8 mouse cellular contexts compared by ENCODE assay signal in genomic region chr15:103514119-103514518, GRCm38 (mm10). TPM values are rescaled to one million over a fixed set of nuclear protein-coding genes. Genes with fewer than 3 reads are reported as not detected.
A peak's percentile ranks its signal among the peaks of the same experiment; 100 is the strongest.
DNase-seq lines count a peak whose midpoint lies in the region; ATAC-seq and TF ChIP-seq lines count a peak whose summit lies in the region.

No protein-coding gene starts in this region.

- ATAC-seq in forebrain, embryonic 16.5 days = peak; percentile 93
- peak; percentile 61 for ATAC-seq in liver, embryonic 16.5 days (ENCODE audit: low read depth)
- ATAC-seq in neural tube, embryonic 12.5 days (ENCODE audit: low FRiP score, low read depth) = peak; percentile 91

- TF ChIP-seq POLR2A in ES-Bruce4 (IDR thresholded peaks at IDR 0.05; ENCODE audit: insufficient read depth, low read length) = peak; percentile 52

- H3K36me3 ChIP-seq in ES-Bruce4 (ENCODE audit: control insufficient read depth, insufficient read depth, low read length, poor library complexity, severe bottlenecking) = no peaks in the 10 kb centered on the region
- no peaks in the 10 kb centered on the region for H3K36me3 ChIP-seq in forebrain, embryonic 16.5 days (ENCODE audit: control insufficient read depth, insufficient read depth)
- H3K36me3 ChIP-seq in liver, embryonic 16.5 days (ENCODE audit: control insufficient read depth, insufficient read depth) = no peaks in the 10 kb centered on the region
- no peaks in the 10 kb centered on the region for H3K36me3 ChIP-seq in neural tube, embryonic 12.5 days

- peak overlapping the region; percentile 75 for H3K4me2 ChIP-seq in forebrain, embryonic 16.5 days (ENCODE audit: low read length)
- H3K4me2 ChIP-seq in liver, embryonic 16.5 days (ENCODE audit: low read depth, low read length) = peak overlapping the region; percentile 22; the same call in 1 of the 2 replicates
- H3K4me2 ChIP-seq in neural tube, embryonic 12.5 days (replicated peaks) = peak overlapping the region; percentile 58

- H3K9me3 ChIP-seq in ES-Bruce4 (replicated peaks; ENCODE audit: control insufficient read depth, insufficient read depth, low read length, poor library complexity, severe bottlenecking) = no peaks in the 10 kb centered on the region
- H3K9me3 ChIP-seq in forebrain, embryonic 16.5 days (ENCODE audit: control insufficient read depth, low read length) = no peaks in the 10 kb centered on the region
- H3K9me3 ChIP-seq in liver, embryonic 16.5 days (replicated peaks; ENCODE audit: control insufficient read depth, low read length) = no peaks in the 10 kb centered on the region
- no peaks in the 10 kb centered on the region for H3K9me3 ChIP-seq in neural tube, embryonic 12.5 days

- H3K4me1 ChIP-seq in ES-Bruce4 (ENCODE audit: control insufficient read depth, insufficient read depth, low read length) = peaks cover 2% of the 10 kb centered on the region
- H3K4me1 ChIP-seq in forebrain, embryonic 16.5 days (replicated peaks; ENCODE audit: control insufficient read depth, insufficient read depth, low read length) = peaks cover 48% of the 10 kb centered on the region
- no peaks in the 10 kb centered on the region for H3K4me1 ChIP-seq in liver, embryonic 16.5 days (ENCODE audit: control insufficient read depth, low read depth, low read length)
- H3K4me1 ChIP-seq in neural tube, embryonic 12.5 days = peaks cover 36% of the 10 kb centered on the region

- intact Hi-C loops in heart, postnatal 14 days (cut with DNase I) = no loop called here

- no peak overlapping the region for H3K9ac ChIP-seq in ES-Bruce4 (ENCODE audit: low read depth, poor library complexity, severe bottlenecking)
- peak overlapping the region; percentile 66 for H3K9ac ChIP-seq in forebrain, embryonic 16.5 days (replicated peaks; ENCODE audit: low read depth, low read length)
- no peak overlapping the region for H3K9ac ChIP-seq in liver, embryonic 16.5 days (ENCODE audit: low read depth, low read length)
- peak overlapping the region; percentile 35; the same call in 1 of the 2 replicates for H3K9ac ChIP-seq in neural tube, embryonic 12.5 days

- peak; percentile 87 for DNase-seq in cerebellum, adult 11-12 months
- DNase-seq in heart, postnatal 14 days = peak; percentile 67 to 74
- DNase-seq in kidney, postnatal 36 days = peak; percentile 70 to 74
- DNase-seq in thymus, adult 18-20 months = peak; percentile 24 to 38

- TF ChIP-seq EP300 in ES-Bruce4 (IDR thresholded peaks at IDR 0.05; ENCODE audit: insufficient read depth, low read depth, low read length) = no peak

- 0 out of 2 replicates have a peak overlapping the region, but pooled peaks have one; percentile 41 for H3K27ac ChIP-seq in ES-Bruce4 (ENCODE audit: insufficient read depth, low read length)
- peak overlapping the region; percentile 92 for H3K27ac ChIP-seq in forebrain, embryonic 16.5 days (ENCODE audit: low read length)
- no peak overlapping the region for H3K27ac ChIP-seq in liver, embryonic 16.5 days (ENCODE audit: low read length)
- no peak overlapping the region for H3K27ac ChIP-seq in neural tube, embryonic 12.5 days

- H3K27me3 ChIP-seq in ES-Bruce4 (ENCODE audit: control insufficient read depth, insufficient read depth, low read length, poor library complexity, severe bottlenecking) = no peaks in the 10 kb centered on the region; the same call in 1 of the 2 replicates
- H3K27me3 ChIP-seq in forebrain, embryonic 16.5 days (replicated peaks; ENCODE audit: control insufficient read depth, insufficient read depth, low read length) = no peaks in the 10 kb centered on the region
- no peaks in the 10 kb centered on the region; the same call in 1 of the 2 replicates for H3K27me3 ChIP-seq in liver, embryonic 16.5 days (ENCODE audit: control insufficient read depth, insufficient read depth, low read depth, low read length)
- H3K27me3 ChIP-seq in neural tube, embryonic 12.5 days (replicated peaks) = no peaks in the 10 kb centered on the region

- TF ChIP-seq CTCF in ES-Bruce4 (IDR thresholded peaks at IDR 0.05; ENCODE audit: low read depth, low read length) = no peak

- WGBS in forebrain, embryonic 16.5 days = 2% methylated on average over 10 of the region's 10 CpGs
- WGBS in liver, embryonic 16.5 days (ENCODE audit: insufficient replicate concordance) = 6% methylated on average over 10 of the region's 10 CpGs
- WGBS in neural tube, embryonic 12.5 days = 4% methylated on average over 10 of the region's 10 CpGs

- H3K4me3 ChIP-seq in ES-Bruce4 (ENCODE audit: low read depth, low read length) = peak overlapping the region; percentile 68
- peak overlapping the region; percentile 50 for H3K4me3 ChIP-seq in forebrain, embryonic 16.5 days (replicated peaks; ENCODE audit: low read length)
- H3K4me3 ChIP-seq in liver, embryonic 16.5 days (ENCODE audit: low read depth, low read length) = no peak overlapping the region
- H3K4me3 ChIP-seq in neural tube, embryonic 12.5 days = peak overlapping the region; percentile 15; the same call in 1 of the 2 replicates

RNA-seq across cellular contexts. Expression of gene Pde1b, which starts 11.3 kb away (rescaled TPM):
- 20.0 and 21.7 TPM in 2 replicates for polyA plus RNA-seq in ES-Bruce4 (2011; ENCODE audit: insufficient read depth, insufficient read length, low read depth, missing spikeins)
- 71.0 and 77.1 TPM in 2 replicates for polyA plus RNA-seq in forebrain, embryonic 16.5 days (2015; fragmentation: Nextera tagmentation; extraction: Ambion mirVana)
- total RNA-seq in heart, postnatal 14 days (2021) = 1 to 10 TPM; 2.0 TPM
- 0.31 and 0.34 TPM in 2 replicates for polyA plus RNA-seq in liver, embryonic 16.5 days (2015; fragmentation: Nextera tagmentation; extraction: Ambion mirVana)
- polyA plus RNA-seq in neural tube, embryonic 12.5 days (2016; fragmentation: Nextera tagmentation; extraction: Ambion mirVana) = 51.1 and 53.7 TPM in 2 replicates

RNA-seq across cellular contexts. Expression of gene Ppp1r1a, which starts 23.7 kb away (rescaled TPM):
- polyA plus RNA-seq in ES-Bruce4 (2011; ENCODE audit: insufficient read depth, insufficient read length, low read depth, missing spikeins) = 19.9 and 24.6 TPM in 2 replicates
- 89.0 and 108 TPM in 2 replicates for polyA plus RNA-seq in forebrain, embryonic 16.5 days (2015; fragmentation: Nextera tagmentation; extraction: Ambion mirVana)
- total RNA-seq in heart, postnatal 14 days (2021) = 10 to 100 TPM in 1 of 2 experiments, 1 to 10 TPM in 1; 9.6 to 10.8 TPM
- polyA plus RNA-seq in liver, embryonic 16.5 days (2015; fragmentation: Nextera tagmentation; extraction: Ambion mirVana) = 0.36 and 1.0 TPM in 2 replicates
- polyA plus RNA-seq in neural tube, embryonic 12.5 days (2016; fragmentation: Nextera tagmentation; extraction: Ambion mirVana) = 53.1 and 55.5 TPM in 2 replicates

RNA-seq across cellular contexts. Expression of gene Glycam1, which starts 50.8 kb away (rescaled TPM):
- polyA plus RNA-seq in ES-Bruce4 (2011; ENCODE audit: insufficient read depth, insufficient read length, low read depth, missing spikeins) = not detected in 2 replicates
- not detected in 2 replicates for polyA plus RNA-seq in forebrain, embryonic 16.5 days (2015; fragmentation: Nextera tagmentation; extraction: Ambion mirVana)
- total RNA-seq in heart, postnatal 14 days (2021) = not detected
- not detected in 2 replicates for polyA plus RNA-seq in liver, embryonic 16.5 days (2015; fragmentation: Nextera tagmentation; extraction: Ambion mirVana)
- not detected in 2 replicates for polyA plus RNA-seq in neural tube, embryonic 12.5 days (2016; fragmentation: Nextera tagmentation; extraction: Ambion mirVana)

Comparison
In these comparisons a context has a peak if more than half of its experiments do, and no peak if none do; other contexts are left out.
1. H3K27ac ChIP-seq: peak in ES-Bruce4 (single experiment) and forebrain, embryonic 16.5 days (single experiment); none in liver, embryonic 16.5 days (single experiment) and neural tube, embryonic 12.5 days (single experiment).
2. H3K9ac ChIP-seq: peak in forebrain, embryonic 16.5 days (single experiment) and neural tube, embryonic 12.5 days (single experiment); none in ES-Bruce4 (single experiment) and liver, embryonic 16.5 days (single experiment).
3. DNase-seq: peak in every context shown above with its lines; median percentile 87 in cerebellum, adult 11-12 months; 72 in kidney, postnatal 36 days; 70 in heart, postnatal 14 days; 31 in thymus, adult 18-20 months.
4. H3K4me2 ChIP-seq: peak in every context shown above with its lines; median percentile 75 in forebrain, embryonic 16.5 days; 58 in neural tube, embryonic 12.5 days; 22 in liver, embryonic 16.5 days.
5. RNA of gene Pde1b, which starts 11.3 kb away (polyA plus RNA-seq): 71.0 to 77.1 TPM in forebrain, embryonic 16.5 days, 51.1 to 53.7 TPM in neural tube, embryonic 12.5 days and 20.0 to 21.7 TPM in ES-Bruce4; 0.31 to 0.34 TPM in liver, embryonic 16.5 days; every median in the first group is over 10 times any median in the second.
6. RNA of gene Ppp1r1a, which starts 23.7 kb away (polyA plus RNA-seq): 89.0 to 108 TPM in forebrain, embryonic 16.5 days, 53.1 to 55.5 TPM in neural tube, embryonic 12.5 days and 19.9 to 24.6 TPM in ES-Bruce4; 0.36 to 1.0 TPM in liver, embryonic 16.5 days; every median in the first group is over 10 times any median in the second.
7. Peak in every context shown above with its lines, with median percentiles within 50 percentile points of each other: ATAC-seq.